Mouse (Mus musculus) neutrophil, adult 5-6 weeks (primary cell): Measurements from ENCODE around the gene Gpr141. TPM values are rescaled to one million over a fixed set of nuclear protein-coding genes. Genes with fewer than 3 reads are reported as not detected.
"Not testable (repeated sequence)": the region's sequence is repeated elsewhere in the genome, so short reads cannot be mapped to it uniquely, and the experiment has no call there.

ENCODE experiments used
- ATAC-seq: fragments of 151-379, 151-347 bp; 2 replicates; pipeline ENCODE4 v1.8.0; 2017; ENCODE audit warnings: mild to moderate bottlenecking, moderate TSS enrichment; ENCODE audit not compliant: insufficient number of reproducible peaks, poor library complexity, low FRiP score, severe bottlenecking; ENCODE audit errors: extremely low read depth
- total RNA-seq: library from RNA; stranded (forward); fragments of 200-1000 nt; gene quantifications from 2 replicates; pipeline ENCODE4 v1.2.3, GENCODE M21; 2017

Gene Gpr141
- total RNA-seq: 42.4 and 49.0 TPM in 2 replicates

- ATAC-seq: no peak
Measured at GRCm38 (mm10) chr13:19824071-19824470, at the start of gene Gpr141. Gene Gpr141 (minus strand): TSS chr13:19824257.

GRCm38 (mm10) chr13:19864241-19864640 lies 40.2 kb upstream of the Gpr141 start:
- ATAC-seq: no peak

- ATAC-seq: peak; percentile 56
Measured at GRCm38 (mm10) chr13:19854629-19855333, 30.7 kb upstream of the Gpr141 start.

GRCm38 (mm10) chr13:19854049-19854448 lies 30.0 kb upstream of the Gpr141 start:
- ATAC-seq: 0 out of 2 replicates have a peak, but pooled peaks have one; percentile 33

- ATAC-seq: no peak
Measured at GRCm38 (mm10) chr13:19843448-19843847, 19.4 kb upstream of the Gpr141 start.

GRCm38 (mm10) chr13:19842707-19843106 lies 18.6 kb upstream of the Gpr141 start:
- ATAC-seq: no peak

GRCm38 (mm10) chr13:19841615-19842014 lies 17.6 kb upstream of the Gpr141 start:
- no peak for ATAC-seq

- no peak for ATAC-seq
Measured at GRCm38 (mm10) chr13:19840206-19840605, 16.1 kb upstream of the Gpr141 start.

DNA sequence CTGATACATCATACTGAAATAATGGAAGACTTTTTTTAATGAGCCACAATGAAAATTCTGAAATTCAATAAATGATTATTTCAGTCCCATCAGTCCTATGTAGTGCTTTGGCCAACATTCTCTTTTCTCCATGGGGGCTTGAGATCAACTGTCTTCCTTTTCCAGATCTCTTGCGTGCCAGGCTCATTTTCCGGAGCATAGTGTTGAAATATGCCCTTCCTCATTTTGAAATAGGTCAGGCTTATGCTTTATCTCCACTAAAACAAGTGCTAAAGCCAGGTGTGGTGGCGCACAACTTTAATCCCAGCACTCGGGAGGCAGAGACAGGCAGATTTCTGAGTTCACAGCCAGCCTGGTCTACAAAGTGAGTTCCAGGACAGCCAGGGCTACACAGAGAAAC lies 6.5 kb upstream of the Gpr141 start:
- no peak for ATAC-seq

GRCm38 (mm10) chr13:19828095-19828494 lies 4.0 kb upstream of the Gpr141 start:
- ATAC-seq: peak; percentile 97

DNA sequence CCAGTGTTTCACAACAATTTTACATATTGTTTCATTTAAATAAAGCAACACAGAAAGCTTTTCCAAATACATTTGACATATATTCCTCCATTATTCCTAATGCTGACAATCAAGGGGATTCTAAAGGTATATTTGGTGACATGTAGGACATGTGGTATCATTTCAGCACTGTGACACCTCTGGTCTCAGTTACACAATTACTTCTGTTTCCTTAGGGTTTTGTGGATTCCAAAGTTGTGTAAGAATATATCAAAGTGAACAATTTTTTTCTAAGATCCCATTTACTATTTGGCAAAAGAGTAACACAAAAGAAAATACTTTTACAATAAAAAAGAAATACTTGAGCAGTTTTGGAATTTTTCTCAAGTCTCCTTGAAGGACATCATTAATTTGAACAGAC lies 2.4 kb downstream of the Gpr141 start:
- ATAC-seq: no peak

GRCm38 (mm10) chr13:19819926-19820325 lies 4.1 kb downstream of the Gpr141 start:
- ATAC-seq: no peak

- no peak for ATAC-seq
Measured at GRCm38 (mm10) chr13:19819243-19819642, 4.8 kb downstream of the Gpr141 start.

DNA sequence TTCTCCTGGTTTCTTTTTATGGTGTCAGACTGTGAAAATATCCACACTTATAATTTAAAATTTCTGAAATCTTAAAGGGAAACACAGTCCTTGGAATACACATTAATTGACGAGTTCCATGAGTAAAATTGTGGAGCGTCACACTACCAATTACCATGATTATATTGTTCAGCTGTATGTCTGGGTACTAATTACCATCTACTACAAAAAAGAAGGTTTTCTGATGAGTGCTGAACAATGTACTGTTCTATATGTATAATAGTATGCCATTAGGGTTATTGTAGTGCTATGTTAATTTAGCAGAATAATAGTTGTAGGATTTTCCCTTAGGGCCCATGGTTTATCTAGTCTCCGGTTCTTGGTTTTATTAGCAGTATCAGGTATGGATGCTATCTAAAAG lies 29.1 kb downstream of the Gpr141 start:
- ATAC-seq: no peak

DNA sequence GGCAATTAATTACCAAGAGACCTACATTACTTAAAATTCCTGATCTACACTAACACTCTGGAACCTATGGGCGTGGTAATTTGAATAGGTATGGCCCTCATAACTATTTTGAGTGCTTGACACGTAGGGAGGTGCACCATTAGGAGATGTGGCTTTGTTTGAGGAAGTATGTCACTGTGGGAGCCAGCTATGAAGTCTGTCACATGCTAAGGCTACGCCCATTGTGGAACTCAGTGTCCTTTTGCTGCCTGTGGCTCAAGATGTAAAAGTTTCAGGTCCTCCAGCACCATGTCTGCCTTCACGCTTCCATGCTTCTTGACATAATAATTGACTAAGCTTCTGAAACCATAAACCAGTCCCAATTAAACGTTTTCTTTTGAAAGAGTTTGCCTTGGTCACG lies 29.6 kb downstream of the Gpr141 start:
- ATAC-seq: peak; percentile 98

DNA sequence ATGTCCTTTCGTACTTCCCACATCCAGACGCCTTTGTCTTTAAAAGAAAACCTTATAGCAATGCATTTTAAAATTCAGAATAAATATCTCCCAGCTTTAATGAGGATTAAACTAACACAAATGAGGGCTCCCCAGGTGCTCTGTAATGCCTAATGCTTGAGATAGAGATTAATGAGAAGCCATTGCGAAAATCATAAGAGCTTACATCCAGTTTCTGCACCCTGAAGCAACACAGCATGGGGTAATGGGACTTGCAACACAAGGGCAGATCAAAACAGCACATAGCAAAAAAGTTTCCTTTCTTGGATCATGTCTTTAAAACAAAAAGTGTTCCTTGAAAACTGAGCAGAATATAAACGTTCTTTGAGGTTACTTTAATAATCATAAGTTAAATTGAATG lies 30.3 kb downstream of the Gpr141 start:
- no peak for ATAC-seq

- ATAC-seq: not testable (repeated sequence)
Measured at GRCm38 (mm10) chr13:19787946-19788345, 36.1 kb downstream of the Gpr141 start.

GRCm38 (mm10) chr13:19770163-19770562 lies 53.9 kb downstream of the Gpr141 start:
- no peak for ATAC-seq

GRCm38 (mm10) chr13:19767202-19767601 lies 56.9 kb downstream of the Gpr141 start:
- ATAC-seq: no peak

DNA sequence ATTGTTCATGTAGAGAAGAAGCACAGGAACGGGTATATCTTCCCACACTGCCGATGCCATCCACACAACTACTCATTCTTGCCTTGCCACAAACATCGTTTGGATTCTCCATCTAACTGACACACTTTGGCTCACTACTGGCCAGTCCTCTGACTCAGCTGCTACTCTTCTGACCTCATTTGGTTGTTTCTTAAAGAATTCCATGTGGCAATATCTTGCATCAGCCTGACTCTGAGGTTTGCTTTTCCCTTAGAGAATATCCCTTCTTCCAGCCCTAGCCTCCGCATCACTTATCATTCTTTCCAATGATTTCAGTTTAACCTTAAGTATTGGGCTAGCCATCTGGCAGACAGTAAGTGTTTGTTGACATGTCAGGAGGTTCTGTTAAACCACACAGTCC lies 59.8 kb downstream of the Gpr141 start:
- ATAC-seq: no peak

- ATAC-seq: no peak
Measured at GRCm38 (mm10) chr13:19763211-19763610, 60.8 kb downstream of the Gpr141 start.
